Mouse (Mus musculus): ENCODE results near the gene 2900026A02Rik.

Gene 2900026A02Rik

DNA sequence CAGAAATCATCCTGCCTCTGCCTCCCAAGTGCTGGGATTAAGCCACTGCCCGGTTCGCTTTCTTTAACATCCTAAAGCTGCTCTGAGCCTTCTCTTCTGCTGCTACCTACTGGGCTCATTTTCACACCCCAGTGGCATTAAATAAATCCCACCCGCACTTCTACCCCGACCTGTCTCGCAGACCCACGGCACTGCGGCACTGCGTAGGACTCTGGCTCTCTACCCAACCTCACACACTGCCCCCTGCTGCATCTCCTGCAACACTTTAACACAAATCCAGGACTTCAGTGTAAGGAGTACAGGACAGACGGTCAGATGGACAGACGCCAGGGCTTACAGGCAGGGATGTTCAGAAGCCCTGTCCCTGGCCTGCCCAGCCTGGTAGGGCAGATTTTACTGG is 45.1 kb downstream of the 2900026A02Rik start:
- in situ Hi-C loops (cut with MboI, MseI), result no loop called here

DNA sequence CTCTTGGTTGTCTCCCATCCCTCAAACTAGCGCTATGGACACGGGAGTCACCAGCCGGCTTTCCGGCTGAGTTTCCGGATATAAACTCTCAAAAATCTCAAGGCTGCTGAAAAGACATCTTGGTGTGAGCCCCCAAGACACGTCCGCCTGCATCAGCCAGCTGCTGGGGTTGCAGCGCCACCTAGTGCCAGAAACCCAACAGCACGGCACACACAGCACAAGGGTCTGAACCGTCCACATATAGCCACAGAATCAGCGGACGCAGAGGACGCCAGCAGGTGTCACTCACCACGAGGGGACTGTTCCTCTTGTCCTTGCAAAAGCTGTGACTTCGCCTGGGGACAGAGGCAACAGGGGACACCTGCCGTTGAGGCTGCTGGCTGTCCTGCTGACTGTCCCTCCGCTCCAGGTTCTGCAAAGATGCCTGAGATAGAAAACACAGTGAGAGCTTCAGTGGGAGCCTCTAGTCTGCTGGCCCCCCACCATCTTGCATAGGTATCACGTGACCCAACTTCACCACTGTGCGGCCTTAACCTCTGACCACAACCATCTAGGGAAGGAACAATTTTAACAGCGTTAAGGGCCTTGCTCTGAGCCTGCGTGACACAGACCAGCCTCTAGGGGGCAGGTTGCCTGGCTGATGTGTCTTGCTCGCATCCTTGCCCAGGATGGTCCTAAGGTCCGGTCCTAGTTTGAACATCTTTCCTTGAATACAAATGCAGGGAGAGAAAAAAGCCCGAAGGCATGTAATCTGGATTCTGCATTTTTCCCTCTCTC is 45.9 kb downstream of the 2900026A02Rik start:
- in situ Hi-C loops (cut with MboI, MseI), result no loop called here

DNA sequence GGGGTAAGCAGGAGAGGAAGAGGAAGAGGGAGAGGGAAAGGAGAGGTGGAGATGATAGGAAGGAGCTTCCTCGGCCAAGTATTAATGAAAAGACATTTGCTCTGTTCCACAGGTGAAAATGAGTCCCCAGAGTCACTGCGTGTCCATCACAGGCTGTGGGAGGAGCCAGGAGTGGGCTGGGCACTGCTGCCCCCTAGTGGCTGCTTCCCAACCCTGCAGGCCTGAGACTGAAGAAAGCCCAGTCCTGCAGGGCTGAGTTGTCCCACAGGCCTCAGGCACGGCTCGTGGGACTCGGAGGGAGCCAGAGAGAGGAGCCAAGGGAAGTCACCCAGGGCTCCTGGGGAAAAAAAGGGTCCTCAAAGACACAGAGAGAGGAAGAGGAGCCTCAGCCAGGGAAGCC is 47.7 kb downstream of the 2900026A02Rik start:
- in situ Hi-C loops (cut with MboI, MseI), result no loop called here

DNA sequence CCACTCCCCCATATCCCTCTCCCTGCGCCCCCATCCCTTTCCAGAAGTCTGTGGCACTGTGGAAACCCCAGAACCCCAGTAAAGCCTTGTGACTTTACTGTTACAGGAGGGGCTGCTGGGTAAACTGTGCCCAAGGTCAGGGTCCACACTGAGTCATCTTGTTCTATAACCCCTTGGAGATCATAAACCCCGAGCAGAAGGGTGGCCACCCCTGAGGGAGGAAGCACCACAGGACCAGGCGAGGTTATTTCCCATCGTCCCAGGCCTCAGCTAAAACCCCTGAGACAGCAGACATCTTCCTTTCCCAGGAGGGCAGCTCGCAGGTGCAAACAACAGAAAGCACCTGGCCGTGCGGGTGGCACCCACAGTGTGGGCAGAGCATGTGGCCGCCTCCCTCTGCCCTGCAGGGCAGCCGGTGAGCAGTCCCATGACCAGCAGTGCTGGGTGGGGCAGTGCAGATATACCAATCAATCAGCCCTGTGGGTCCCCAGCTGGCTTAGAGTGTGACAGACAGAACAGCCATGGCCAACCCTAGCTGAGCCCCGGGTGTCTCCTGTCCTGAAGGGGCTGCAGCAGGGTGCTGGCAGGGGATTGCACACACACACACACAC is 49.0 kb downstream of the 2900026A02Rik start:
- in situ Hi-C loops (cut with MboI, MseI), result no loop called here

DNA sequence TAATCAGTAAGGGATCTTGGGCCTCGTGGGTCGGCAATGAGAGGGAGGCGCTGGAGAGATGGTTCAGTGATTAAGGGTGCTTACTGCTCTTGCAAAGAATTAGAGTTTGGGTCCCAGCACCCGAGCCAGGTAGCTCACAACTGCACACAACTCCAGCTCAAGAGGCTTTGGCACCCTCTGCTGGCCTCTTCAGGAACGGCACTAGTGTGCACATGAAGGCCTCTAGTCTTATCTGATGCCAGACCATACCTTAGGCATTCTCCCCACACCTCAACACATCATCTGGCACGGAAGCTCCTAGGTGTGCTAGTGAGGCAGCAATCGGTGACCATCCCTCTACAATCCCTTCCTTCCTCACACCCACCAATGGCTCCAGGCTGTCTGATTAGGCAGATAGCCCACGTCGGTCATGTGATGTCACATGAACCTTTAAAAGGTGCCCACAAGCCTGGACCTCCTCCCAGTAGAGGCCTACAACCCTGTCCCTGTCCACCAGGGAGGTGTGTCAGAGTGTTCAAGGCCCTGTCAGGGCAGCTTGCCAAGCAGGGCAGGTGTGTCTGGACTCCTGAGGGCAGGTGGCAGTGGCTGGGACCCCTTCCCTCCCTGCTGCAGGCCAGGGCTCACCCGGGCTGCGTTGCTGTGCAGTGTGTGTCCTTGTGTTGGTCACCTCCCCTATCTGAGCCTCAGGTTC is 50.8 kb downstream of the 2900026A02Rik start:
- in situ Hi-C loops (cut with MboI, MseI), result no loop called here

DNA sequence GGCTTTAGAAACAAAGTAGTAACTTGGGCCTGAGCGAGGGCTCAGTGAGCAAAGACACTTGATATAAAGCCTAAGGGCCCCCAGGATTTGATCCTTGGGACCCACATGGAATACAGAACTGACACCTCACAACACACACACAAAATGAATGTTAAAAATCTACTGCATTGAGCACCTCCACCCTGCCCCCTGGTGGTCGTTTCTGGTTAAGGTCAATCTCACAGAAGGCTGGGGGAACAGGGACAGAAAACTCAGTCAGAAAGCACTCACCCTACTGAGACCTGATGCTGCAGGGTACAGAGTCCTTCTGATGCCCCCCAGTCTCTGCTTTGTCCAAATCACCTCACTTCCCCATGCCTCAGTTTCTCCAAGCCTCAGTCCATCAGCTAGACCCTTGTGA is 53.3 kb downstream of the 2900026A02Rik start:
- in situ Hi-C loops (cut with MboI, MseI), result loop anchor here (10.0 kb wide), 1 partner anchor 283 kb away; no protein-coding TSS in a partner anchor

DNA sequence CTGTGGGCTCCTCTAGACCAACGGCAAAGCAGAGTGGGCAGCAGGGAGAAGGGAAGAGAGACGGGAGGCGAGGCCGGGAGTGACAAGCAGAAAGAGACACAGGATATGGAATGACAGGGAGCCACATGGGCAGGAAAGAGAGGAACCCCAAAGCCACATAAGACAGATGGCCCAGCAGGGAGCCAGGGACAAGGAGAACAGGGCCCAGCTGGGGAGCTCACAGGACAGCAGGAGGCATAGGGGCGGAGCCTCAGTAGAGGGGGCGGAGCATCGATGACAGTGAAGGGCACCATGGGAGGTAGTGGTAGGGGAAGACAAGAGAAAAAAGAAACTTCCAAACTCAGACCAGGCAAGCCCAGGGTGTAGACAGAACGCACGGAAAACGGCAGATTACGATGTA is 55.6 kb downstream of the 2900026A02Rik start:
- in situ Hi-C loops (cut with MboI, MseI), result loop anchor here (10.0 kb wide), 1 partner anchor 281 kb away; no protein-coding TSS in a partner anchor

DNA sequence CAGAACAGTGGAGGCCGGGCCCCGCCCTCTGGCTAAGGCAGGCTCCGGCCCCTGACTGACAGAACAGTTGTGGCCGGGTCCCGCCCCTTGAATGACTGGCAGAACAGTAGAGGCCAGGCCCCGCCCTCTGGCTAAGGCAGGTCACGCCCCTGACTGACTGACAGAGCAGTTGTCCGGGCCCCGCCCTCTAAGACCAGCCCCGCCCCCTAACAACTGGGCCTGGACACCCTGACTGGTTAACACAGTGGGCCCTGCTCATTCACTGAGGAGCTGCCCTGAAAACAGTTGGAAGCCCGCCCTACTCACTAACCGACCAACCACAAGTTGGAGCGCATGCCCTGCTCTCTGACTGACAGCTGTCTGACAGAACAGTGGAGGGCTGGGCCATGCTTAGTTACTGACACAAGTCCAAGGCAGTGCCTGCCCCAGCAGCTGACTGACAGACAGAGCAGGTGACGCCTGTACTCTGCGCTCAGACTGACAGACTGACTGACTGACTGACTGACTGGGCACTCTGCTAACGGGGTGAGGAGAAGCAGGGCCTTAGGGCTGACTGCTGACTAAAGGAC is 56.1 kb downstream of the 2900026A02Rik start:
- in situ Hi-C loops (cut with MboI, MseI), result loop anchor here (10.0 kb wide), 1 partner anchor 280 kb away; no protein-coding TSS in a partner anchor

DNA sequence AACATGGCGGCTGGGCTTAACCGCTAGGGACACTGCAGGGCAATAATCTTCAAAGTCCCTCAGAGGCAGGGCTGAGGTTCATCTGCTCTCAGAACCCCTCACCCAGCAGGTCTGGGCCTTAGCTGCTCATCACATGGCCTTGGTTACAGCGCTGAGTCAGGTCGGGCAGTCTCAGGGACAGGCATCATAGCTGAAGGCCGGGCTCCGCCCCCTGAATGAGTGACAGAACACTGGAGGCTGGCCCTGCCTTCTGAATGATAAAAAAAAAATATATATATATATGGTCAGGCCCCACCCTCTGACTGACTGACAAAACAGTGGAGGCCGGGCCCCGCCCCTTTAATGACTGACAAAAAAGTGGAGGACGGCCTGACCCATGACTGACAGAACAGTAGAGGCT is 56.6 kb downstream of the 2900026A02Rik start:
- in situ Hi-C loops (cut with MboI, MseI), result loop anchor here (10.0 kb wide), 1 partner anchor 280 kb away; no protein-coding TSS in a partner anchor

DNA sequence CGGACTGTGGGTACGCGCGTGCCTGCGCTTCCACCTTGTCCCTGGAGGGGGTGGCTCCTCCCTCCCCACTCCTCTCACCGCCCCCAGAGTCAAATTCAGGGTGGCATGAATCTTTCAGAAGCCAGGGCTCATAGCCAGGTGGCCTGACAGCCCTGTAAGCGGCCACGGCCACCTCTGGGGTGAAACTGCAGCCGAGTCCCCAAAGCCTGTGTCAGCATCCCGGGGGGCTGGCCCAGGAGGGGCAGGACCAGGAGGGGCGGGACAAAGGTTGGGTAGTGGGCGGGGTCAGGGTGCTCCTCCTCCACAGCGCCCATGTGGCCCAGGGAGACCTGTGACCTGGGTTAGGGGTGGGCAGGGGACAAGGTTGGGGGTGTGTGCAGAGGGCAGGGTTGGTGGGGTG is 57.9 kb downstream of the 2900026A02Rik start:
- in situ Hi-C loops (cut with MboI, MseI), result loop anchor here (10.0 kb wide), 1 partner anchor 278 kb away; no protein-coding TSS in a partner anchor

DNA sequence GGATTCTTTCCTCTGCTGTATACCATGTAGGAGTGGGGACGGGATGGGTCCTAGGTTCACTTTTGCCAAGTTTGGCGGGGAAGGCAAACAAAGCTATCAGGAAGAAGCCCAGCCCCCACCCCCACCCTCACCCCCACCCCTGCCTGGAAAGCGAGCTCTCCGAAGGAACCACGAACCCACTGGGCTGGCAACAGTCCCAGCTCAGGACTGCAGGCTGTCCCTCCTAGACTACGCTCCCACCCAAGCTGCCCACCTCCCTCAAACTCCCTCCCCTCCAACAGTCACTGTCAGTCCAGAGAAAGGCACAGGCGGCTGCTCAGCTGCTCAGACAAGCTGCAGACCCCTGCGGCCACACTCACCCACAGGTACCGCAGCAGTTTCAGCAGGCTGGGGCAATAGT is 58.3 kb downstream of the 2900026A02Rik start:
- in situ Hi-C loops (cut with MboI, MseI), result loop anchor here (10.0 kb wide), 1 partner anchor 278 kb away; no protein-coding TSS in a partner anchor

DNA sequence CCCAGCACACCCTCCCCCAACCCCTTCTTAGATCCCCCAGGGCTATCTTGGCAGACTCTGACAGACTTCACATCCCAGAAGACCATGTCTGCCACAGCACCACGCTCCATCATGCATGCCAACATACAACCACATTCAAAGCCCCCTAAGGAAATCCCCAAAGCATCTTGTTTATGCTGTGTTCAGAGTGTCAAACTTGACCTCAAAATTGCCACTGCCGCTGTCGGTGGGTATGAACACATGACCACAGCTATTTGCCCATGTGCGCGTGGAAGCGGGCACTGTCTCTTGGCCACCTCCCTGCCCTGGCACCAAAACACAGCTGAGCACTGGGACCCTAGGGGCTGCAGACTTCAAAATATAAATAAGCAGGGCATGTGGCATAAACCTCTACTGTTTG is 59.5 kb downstream of the 2900026A02Rik start:
- in situ Hi-C loops (cut with MboI, MseI), result loop anchor here (10.0 kb wide), 1 partner anchor 277 kb away; no protein-coding TSS in a partner anchor

DNA sequence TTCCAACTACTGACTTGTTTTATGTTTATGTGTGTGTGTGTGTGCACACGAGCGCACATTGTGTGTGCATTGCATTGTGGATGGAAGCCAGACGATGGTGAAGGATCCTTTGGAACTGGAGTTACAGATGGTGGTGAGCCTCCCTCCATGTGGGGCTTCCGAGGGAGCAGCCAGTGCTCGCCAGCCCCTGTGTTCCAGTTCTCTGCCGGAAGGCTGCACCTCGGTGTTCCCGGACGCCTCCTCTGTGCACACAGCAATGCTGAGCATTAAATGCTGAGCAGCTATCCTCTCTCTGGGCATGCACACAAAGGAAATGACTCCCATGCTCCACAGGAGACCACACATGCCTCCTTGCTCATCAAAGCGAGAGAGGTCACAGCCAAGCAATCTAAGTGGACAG is 60.7 kb downstream of the 2900026A02Rik start:
- in situ Hi-C loops (cut with MboI, MseI), result loop anchor here (10.0 kb wide), 1 partner anchor 276 kb away; no protein-coding TSS in a partner anchor

DNA sequence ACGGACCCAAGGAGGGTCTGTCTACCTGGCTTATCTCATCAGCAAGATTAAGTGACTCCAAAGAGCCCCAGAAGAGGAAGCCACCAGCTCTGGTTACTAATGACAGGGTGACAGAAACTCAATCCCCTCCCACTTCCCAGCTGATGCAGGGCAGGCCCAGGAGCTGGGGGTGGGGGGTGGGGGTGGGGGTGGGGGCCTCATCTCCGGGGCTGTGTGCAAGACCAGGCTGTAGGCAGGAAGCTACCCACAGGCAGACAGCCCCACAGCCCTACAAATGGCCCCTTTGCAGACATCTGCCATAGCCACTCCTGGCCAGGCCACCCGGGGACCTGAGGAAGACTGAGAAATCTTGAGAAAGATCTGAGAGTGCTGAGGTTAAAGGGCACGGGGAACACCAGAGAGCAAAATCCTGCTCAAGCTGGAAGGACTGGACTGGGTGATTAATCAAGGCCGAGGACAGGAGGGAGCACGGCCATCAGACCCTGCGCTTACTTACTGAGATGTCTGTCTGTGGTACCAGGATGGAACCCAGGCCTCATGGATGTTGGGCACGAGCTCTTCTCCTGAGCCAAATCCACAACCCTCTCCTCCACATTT is 62.2 kb downstream of the 2900026A02Rik start:
- in situ Hi-C loops (cut with MboI, MseI), result no loop called here

DNA sequence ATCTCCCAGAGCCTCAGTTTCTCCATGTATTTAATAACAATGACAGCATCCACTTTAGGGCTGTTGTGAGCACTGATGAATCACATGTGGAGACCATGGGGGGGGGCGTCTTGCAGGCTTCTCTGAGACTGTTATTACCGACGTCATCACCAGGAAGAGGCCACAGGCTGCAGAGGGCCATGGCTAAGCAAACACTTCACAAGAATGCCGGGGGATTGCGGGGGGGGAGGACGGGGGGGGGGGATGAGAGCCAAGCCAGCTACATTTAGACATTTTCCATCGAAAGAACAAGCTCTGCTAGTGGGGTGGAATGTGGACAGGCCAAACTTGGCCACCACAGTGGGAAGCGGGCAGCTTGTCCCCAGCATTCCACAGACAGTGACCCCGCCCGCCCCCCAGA is 63.4 kb downstream of the 2900026A02Rik start:
- in situ Hi-C loops (cut with MboI, MseI), result no loop called here

DNA sequence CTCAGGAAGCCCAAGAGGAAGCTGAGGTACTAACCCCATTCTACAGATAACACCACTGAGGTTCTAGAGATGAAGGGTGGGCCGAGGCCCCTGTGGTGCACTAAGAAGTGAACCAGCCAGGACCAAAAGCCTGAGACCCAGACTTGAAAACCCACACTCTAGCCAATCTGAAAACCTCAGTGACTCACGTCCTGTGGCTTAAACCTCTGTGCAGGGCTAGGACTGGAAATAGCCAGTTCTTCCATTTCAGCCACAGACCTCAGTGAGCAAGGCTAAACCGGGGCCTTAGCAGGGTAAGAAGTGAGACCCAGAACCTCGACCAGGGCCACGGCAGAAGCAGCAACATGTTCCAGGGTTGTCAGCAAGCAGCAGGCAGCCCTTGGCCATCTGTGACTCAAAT is 64.0 kb downstream of the 2900026A02Rik start:
- in situ Hi-C loops (cut with MboI, MseI), result no loop called here

DNA sequence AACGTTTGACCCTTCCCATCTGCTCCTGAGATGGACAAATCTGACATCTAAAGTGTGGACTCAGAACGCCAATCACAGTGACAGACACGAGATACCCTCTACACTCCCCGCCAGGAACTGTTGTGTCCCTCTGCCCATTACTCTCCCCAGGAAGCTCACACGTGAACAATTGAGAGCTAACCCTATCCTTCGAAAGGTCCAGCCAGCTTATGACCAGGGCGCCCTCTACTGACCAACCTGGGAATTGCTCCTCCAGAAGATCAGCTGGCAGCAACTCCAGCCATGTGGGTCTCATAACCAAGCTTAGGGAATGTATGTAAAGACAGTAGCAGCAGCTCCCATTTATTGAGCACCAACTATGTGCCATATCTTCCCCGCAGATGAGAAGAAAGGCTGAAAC is 65.9 kb downstream of the 2900026A02Rik start:
- in situ Hi-C loops (cut with MboI, MseI), result no loop called here

DNA sequence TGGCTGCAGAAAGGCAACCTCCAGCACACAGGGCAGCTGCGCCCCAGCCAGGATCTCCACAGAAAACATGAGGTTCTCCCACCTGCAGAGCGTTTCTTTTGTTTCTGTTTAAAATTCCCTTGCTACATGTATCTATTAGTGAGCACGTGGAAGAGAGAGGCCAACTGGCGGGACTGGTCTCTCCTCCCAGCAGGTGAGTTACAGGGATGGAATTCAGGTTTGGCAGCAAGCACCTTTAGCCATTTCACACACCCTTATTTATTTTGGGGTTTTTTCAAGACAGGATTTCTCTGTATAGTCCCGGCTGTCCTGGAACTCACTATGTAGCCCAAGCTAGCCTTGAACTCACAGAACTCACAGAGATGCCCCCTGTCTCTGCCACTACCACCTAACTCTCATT is 66.6 kb downstream of the 2900026A02Rik start:
- in situ Hi-C loops (cut with MboI, MseI), result no loop called here

DNA sequence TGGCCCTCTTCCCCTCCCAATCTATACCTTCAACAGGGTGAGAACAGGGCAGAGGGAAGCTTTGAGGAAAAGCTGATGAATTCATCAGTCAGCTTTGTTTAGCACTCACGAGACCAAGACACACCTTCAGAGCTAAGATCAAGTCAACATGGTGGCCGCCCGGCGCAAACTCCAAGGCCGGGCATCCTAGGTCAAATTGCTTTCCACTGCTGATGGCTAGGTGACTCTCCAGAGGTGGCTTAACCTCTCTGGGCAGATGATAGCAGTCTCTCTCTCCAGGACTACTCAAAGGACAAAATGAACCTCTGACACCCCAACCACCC is 67.6 kb downstream of the 2900026A02Rik start:
- in situ Hi-C loops (cut with MboI, MseI), result no loop called here

DNA sequence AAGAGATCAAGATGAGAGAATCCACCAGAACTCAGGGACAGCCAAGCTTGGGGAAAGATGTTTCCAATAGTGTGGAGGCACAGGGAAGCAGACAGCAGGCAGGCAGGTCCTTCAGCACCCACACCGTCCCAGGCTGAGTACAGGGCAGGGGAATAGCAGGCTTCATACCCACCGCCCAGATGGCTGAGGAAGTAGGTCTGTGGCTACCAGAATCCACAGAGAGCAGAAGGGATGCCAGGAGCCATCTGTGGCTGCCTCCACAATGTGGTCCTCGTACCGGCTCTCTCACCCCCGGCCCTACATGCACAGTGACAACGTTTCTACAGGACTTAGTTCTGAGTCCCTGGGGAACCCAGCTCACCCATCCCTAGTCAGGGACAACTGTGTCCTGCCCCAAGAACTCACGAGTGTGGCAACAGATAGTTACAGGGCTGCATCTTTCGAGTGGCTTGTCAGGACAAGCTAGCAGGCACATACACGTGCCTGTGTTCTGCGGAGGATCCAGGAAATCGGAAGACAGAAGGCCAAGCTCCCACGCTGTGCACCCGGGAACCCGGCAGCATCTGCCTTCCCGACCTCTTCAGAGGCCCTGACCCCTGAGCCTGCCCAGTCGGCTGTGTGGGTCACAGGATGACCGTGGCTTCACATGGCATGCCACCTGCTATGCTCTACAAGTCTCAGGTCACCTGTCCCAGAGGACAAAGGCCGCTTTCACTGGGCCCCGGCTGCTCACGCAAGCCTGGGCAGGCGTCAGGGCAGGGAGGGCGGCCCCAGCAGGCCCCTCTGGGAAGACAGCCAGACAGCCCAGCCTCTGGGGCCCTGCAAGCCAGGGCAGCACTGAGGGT is 68.2 kb downstream of the 2900026A02Rik start:
- in situ Hi-C loops (cut with MboI, MseI), result no loop called here
